Mouse (Mus musculus) spleen, adult 2 months (tissue): ENCODE measurements around the gene Abhd8.

Experiments used
- CTCF ChIP-seq: fragments of 200-500 bp; IDR thresholded peaks from 2 replicates; pipeline ENCODE4 v1.5.1; 2011; ENCODE audit warnings: mild to moderate bottlenecking, inconsistent platforms; ENCODE audit not compliant: insufficient read depth, insufficient read length, insufficient replicate concordance; ENCODE audit errors: extremely low read depth
- POLR2A ChIP-seq: fragments of 200-500 bp; IDR thresholded peaks from 2 replicates; pipeline ENCODE4 v1.6.1; 2011; ENCODE audit warnings: low read depth, low read length, inconsistent platforms

DNA sequence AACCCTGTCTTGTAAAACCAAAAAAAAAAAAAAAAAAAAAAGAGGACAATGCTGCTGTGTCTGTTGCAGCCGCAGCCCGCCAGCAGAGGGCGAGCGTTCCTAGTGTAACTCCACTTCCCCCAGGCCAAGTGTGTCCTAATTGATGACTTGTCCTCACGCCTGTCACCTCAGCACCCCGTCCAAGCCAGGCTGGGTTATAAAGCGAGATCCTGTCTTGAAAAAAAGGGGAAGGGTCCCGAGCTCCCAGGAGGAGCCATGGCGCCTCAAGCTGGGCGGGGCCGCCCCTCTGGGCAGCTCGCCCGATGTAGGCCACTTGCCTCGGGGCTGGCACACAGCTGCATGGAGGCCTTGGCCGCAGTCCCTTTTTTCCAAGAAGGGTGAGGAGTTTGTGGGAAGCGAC, 31.6 kb upstream of the Abhd8 start:
- TF ChIP-seq CTCF (peak; percentile 91), POLR2A (no peak)
